Mouse (Mus musculus) ES-E14 (cell line): Measurements from ENCODE around the gene Gpsm2.

ENCODE experiments used
- CHD2 ChIP-seq: IDR thresholded peaks from 2 replicates; pipeline ENCODE4 v1.6.1; 2014; ENCODE audit warnings: mild to moderate bottlenecking, low read depth, low read length, inconsistent platforms
- HCFC1 ChIP-seq: IDR thresholded peaks from 2 replicates; pipeline ENCODE4 v1.6.1; 2012; ENCODE audit warnings: low read length, inconsistent platforms, borderline replicate concordance; ENCODE audit not compliant: insufficient read depth
- MAFK ChIP-seq: IDR thresholded peaks from 2 replicates; pipeline ENCODE4 v1.6.1; 2014; ENCODE audit warnings: mild to moderate bottlenecking, low read depth, low read length, inconsistent platforms; ENCODE audit not compliant: insufficient read depth
- ZNF384 ChIP-seq: IDR thresholded peaks from 2 replicates; pipeline ENCODE4 v1.6.1; 2012; ENCODE audit warnings: low read depth, low read length, inconsistent platforms

- TF ChIP-seq CHD2 (no peak), HCFC1 (no peak), MAFK (no peak), ZNF384 (no peak)
Observed at GRCm38 (mm10) chr3:108767416-108767815, 45.3 kb upstream of the Gpsm2 start.
